Mouse (Mus musculus) liver, postnatal 0 days (tissue): ENCODE results near the gene Dkk3. TPM values are rescaled to one million over a fixed set of nuclear protein-coding genes. Genes with fewer than 3 reads are reported as not detected.
A peak's percentile ranks its signal among the peaks of the same experiment; 100 is the strongest.

Experiments
- ATAC-seq: fragments of 200-750 bp; cut with Nextera tagmentation; 2 replicates; pipeline ENCODE4 v1.8.0; 2017; ENCODE audit warnings: mild to moderate bottlenecking, moderate library complexity
- DNase-seq: peaks from one replicate; pipeline ENCODE4 v3.0.0-alpha.2; 2016
- H3K27ac ChIP-seq: fragments of 300-500 bp; sonication (generic); 2 replicates; pipeline ENCODE4 v1.5.1; 2014; ENCODE audit warnings: antibody characterized with exemption, moderate library complexity, mild to moderate bottlenecking, low read depth
- H3K27me3 ChIP-seq: fragments of 300-500 bp; sonication (generic); 2 replicates; pipeline ENCODE4 v1.6.1; 2014; ENCODE audit warnings: low read length, control low read depth, mixed read lengths; ENCODE audit not compliant: insufficient read depth
- H3K36me3 ChIP-seq: fragments of 300-500 bp; sonication (generic); replicated peaks from 2 replicates; pipeline ENCODE4 v1.6.1; 2014; ENCODE audit warnings: mild to moderate bottlenecking, control low read depth, low read length, moderate library complexity, mixed read lengths; ENCODE audit not compliant: insufficient read depth
- H3K4me1 ChIP-seq: fragments of 300-500 bp; sonication (generic); 2 replicates; pipeline ENCODE4 v1.6.1; 2014; ENCODE audit warnings: antibody characterized with exemption, mild to moderate bottlenecking, control low read depth; ENCODE audit not compliant: insufficient read depth
- H3K4me2 ChIP-seq: fragments of 300-500 bp; sonication (generic); 2 replicates; pipeline ENCODE4 v1.6.1; 2014; ENCODE audit warnings: low read depth, mild to moderate bottlenecking, low read length, moderate library complexity, mixed read lengths
- H3K4me3 ChIP-seq: fragments of 300-500 bp; sonication (generic); 2 replicates; pipeline ENCODE4 v1.5.1; 2014; ENCODE audit warnings: low read depth, low read length
- H3K9ac ChIP-seq: fragments of 300-500 bp; sonication (generic); replicated peaks from 2 replicates; pipeline ENCODE4 v1.6.1; 2014; ENCODE audit warnings: mild to moderate bottlenecking, moderate library complexity
- H3K9me3 ChIP-seq: fragments of 300-500 bp; sonication (generic); 2 replicates; pipeline ENCODE4 v1.6.1; 2016; ENCODE audit warnings: mild to moderate bottlenecking, control low read depth, low read length, mixed read lengths
- CTCF ChIP-seq: sonication (generic); IDR thresholded peaks from 2 replicates; pipeline ENCODE4 v1.5.1; 2016; ENCODE audit warnings: antibody characterized with exemption, low read depth
- EP300 ChIP-seq: IDR thresholded peaks from 2 replicates; pipeline ENCODE4 v1.6.1; 2016; ENCODE audit warnings: antibody characterized with exemption, low read depth, mild to moderate bottlenecking
- WGBS: fragments of 180-500 bp; shearing (Covaris S2); extraction: QIAGEN DNeasy Blood & Tissue Kit; methylation state at CpG from one replicate; pipeline ENCODE4 v1.1.7; 2014; ENCODE audit not compliant: insufficient replicate concordance; 5-methylcytosine and 5-hydroxymethylcytosine counted together
- polyA plus RNA-seq: library from polyadenylated mRNA; unstranded; fragments of >200 nt; fragmentation: Nextera tagmentation; extraction: Ambion mirVana; gene quantifications from 2 replicates; pipeline ENCODE4 v1.2.1, GENCODE M21; 2015

Gene Dkk3
- polyA plus RNA-seq, 1 experiment from 2014 or later = 1.7 TPM

DNA sequence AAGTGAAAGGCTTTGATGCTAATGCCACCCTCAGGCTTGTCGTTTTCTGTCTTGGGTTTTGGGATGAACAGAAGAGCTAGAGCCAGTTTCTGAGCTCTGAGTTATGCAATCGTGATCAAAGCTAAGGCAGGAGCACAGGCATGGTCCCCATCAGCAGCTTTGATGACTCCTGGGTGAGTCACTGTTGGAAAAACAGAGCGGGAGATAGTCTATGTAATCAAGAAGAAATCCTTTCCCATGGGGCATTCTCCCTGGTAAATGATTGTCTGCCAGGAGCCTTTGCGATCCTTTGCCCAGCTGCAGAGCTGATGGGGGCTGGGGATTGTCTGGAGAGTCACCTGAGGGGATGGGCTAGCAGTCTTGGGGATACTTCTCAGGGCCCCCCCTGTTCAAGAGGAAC is 43.3 kb upstream of the Dkk3 start:
- Histone ChIP-seq H3K27ac (peak overlapping the region; percentile 22; the same call in 1 of the 2 replicates), H3K4me3 (no peak overlapping the region), H3K27me3 (no peaks in the 10 kb centered on the region), H3K9ac (no peak overlapping the region), H3K9me3 (no peaks in the 10 kb centered on the region), H3K36me3 (no peaks in the 10 kb centered on the region), H3K4me1 (0 out of 2 replicates have a peak, but pooled peaks cover 6% of the 10 kb centered on the region), H3K4me2 (no peak overlapping the region)
- ATAC-seq (peak; percentile 91), DNase-seq (peak; percentile 20)
- WGBS = 39% methylated on average over 4 of the region's 4 CpGs
- TF ChIP-seq EP300 = no peak
- TF ChIP-seq CTCF = no peak

DNA sequence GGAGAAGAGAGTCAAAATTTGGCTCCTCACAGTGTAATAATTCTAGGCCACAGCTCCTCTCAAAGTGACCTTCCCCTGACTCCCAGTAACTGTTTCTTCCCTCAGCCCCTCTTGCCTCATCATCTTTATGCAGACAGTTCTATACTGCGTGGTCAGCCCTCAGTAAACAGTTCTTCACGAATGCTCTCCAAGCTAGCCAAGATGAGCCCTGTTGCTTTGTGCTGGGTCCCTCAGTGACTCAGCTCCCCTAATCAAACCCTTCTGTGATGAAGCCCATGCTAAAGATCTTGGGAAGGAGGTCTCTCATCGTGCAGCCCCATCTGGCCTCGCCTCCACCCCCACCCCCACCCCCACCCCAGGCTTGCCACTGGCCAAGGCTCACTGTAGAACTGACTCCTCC is 41.9 kb upstream of the Dkk3 start:
- DNase-seq (no peak), ATAC-seq (no peak)
- H3K27me3 ChIP-seq = no peaks in the 10 kb centered on the region
- H3K9me3 ChIP-seq = no peaks in the 10 kb centered on the region
- TF ChIP-seq CTCF = no peak
- TF ChIP-seq EP300 = no peak
- no peak overlapping the region for H3K9ac ChIP-seq
- no peaks in the 10 kb centered on the region for H3K36me3 ChIP-seq
- no peak overlapping the region for H3K27ac ChIP-seq
- 41% methylated on average over 4 of the region's 4 CpGs for WGBS
- no peak overlapping the region for H3K4me2 ChIP-seq
- H3K4me1 ChIP-seq = 0 out of 2 replicates have a peak, but pooled peaks cover 6% of the 10 kb centered on the region
- no peak overlapping the region for H3K4me3 ChIP-seq

DNA sequence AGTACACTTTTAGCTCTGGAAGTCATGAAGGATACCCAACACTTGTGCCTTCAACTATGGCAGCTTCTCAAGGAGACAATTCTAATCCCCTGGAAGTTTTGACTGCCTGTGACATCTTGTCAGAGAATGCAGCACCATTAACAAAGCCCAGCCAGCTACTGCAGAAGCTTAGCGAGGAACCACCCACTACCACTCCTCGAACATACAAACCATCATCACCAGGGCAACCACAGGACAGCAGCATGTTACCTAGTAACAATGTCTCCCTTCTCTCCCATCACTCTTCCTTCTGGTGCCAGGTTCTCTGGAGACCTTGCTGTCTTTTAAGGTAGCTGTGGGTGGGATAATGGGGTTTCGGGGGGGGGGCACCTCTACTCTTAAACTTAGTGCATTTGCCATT is 40.5 kb upstream of the Dkk3 start:
- H3K9ac ChIP-seq = no peak overlapping the region
- no peak overlapping the region for H3K4me3 ChIP-seq
- no peak overlapping the region for H3K27ac ChIP-seq
- no peak overlapping the region for H3K4me2 ChIP-seq
- ATAC-seq (no peak), DNase-seq (no peak)
- 77% methylated on average over 3 of the region's 3 CpGs for WGBS
- no peak for TF ChIP-seq CTCF
- TF ChIP-seq EP300 = no peak
- H3K27me3 ChIP-seq = no peaks in the 10 kb centered on the region
- no peaks in the 10 kb centered on the region for H3K9me3 ChIP-seq
- H3K36me3 ChIP-seq = no peaks in the 10 kb centered on the region
- H3K4me1 ChIP-seq = 0 out of 2 replicates have a peak, but pooled peaks cover 6% of the 10 kb centered on the region

DNA sequence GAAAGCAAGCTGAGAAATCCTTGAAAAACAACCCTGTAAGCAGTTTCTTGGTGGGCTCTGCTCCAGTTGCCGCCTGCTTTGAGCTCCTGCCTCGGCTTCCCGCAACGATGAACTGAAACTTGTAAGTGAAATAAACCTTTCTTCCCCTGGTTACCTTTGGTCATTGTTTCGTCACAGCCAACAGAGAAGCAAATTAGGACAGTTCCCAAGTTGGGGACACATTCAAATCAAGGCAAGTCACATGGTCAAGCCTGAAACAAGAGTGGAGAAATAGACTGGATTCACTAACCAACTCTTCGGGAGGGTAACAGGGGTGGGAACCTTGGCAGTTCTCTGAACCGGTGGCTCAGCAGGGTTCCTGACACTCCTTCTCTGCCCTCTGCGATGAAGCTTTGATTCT is 38.6 kb upstream of the Dkk3 start:
- no peak for TF ChIP-seq EP300
- TF ChIP-seq CTCF = no peak
- Histone ChIP-seq H3K4me3 (no peak overlapping the region), H3K9ac (no peak overlapping the region), H3K27me3 (no peaks in the 10 kb centered on the region), H3K4me2 (no peak overlapping the region), H3K9me3 (no peaks in the 10 kb centered on the region), H3K27ac (no peak overlapping the region), H3K36me3 (no peaks in the 10 kb centered on the region), H3K4me1 (0 out of 2 replicates have a peak, but pooled peaks cover 4% of the 10 kb centered on the region)
- ATAC-seq (no peak), DNase-seq (no peak)
- WGBS = 70% methylated on average over 8 of the region's 8 CpGs

DNA sequence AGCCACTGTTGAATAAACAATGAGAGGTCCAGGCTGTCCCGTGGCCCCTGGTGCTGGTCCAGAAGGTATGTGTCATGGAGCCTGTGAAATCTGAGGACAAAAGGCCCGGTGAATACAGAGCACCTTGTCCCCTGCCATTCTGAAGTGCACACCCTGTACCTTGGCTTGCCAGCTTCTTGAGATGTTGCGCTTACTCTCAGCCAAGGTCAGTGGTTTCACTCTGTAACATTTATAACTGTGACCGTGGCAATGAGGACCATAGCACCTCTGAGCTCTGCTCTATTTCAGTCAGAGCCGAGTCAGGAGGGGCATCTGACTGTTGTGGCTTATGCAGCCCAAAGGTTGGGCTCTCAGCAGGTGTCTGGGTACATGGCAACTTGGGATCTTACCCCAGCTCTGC is 35.4 kb upstream of the Dkk3 start:
- 61% methylated on average over 5 of the region's 5 CpGs for WGBS
- Histone ChIP-seq H3K36me3 (no peaks in the 10 kb centered on the region), H3K4me3 (no peak overlapping the region), H3K4me2 (no peak overlapping the region), H3K4me1 (peaks cover 5% of the 10 kb centered on the region; the same call in 1 of the 2 replicates), H3K27me3 (no peaks in the 10 kb centered on the region), H3K9me3 (no peaks in the 10 kb centered on the region), H3K27ac (no peak overlapping the region), H3K9ac (no peak overlapping the region)
- TF ChIP-seq CTCF (no peak), EP300 (no peak)
- no peak for DNase-seq
- ATAC-seq = no peak

DNA sequence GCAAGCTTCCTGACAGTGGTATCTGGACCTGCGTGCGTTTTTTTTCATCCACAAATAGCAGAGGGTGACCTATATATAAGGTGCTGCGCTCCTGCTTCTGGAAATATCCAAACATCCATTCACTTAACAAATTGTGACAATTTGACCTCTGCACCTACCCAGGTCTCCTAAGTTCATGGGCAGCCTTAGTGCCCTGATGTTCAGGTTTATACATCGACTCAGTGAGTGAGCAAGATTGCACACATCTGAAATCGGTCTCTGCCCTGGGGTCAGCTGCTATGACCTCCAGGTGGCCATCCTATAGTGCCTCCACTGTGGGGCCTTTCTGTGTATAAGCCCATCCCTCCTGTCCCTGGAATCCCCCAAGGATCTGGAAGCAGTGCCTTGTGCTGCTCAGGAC is 33.9 kb upstream of the Dkk3 start:
- ATAC-seq (peak; percentile 91), DNase-seq (peak; percentile 21)
- no peaks in the 10 kb centered on the region for H3K27me3 ChIP-seq
- no peak for TF ChIP-seq CTCF
- TF ChIP-seq EP300 = no peak
- H3K27ac ChIP-seq = no peak overlapping the region
- peaks cover 5% of the 10 kb centered on the region; the same call in 1 of the 2 replicates for H3K4me1 ChIP-seq
- no peaks in the 10 kb centered on the region for H3K9me3 ChIP-seq
- WGBS = 68% methylated on average over 5 of the region's 5 CpGs
- H3K4me2 ChIP-seq = no peak overlapping the region
- no peak overlapping the region for H3K9ac ChIP-seq
- H3K36me3 ChIP-seq = no peaks in the 10 kb centered on the region
- no peak overlapping the region for H3K4me3 ChIP-seq

DNA sequence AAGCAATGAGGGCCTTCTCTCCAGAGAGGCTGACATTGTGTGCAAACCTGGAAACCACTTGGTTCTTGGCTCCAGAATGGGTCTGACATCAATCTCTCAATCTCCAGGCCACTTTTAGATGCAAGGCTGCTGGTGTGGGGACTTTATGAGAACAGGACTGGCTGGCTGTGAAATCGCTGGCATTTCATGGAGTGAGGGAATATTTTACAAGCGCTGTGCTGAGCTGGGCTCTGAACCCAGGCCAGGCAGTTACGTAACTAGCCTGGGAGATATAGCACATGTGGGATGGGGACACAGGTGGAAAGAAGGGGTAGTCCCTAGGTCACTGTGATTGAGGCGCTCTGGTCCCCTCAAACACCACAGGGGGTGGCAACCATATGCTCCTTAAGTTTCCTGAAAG is 33.4 kb upstream of the Dkk3 start:
- no peak overlapping the region for H3K4me3 ChIP-seq
- DNase-seq (no peak), ATAC-seq (peak; percentile 67)
- TF ChIP-seq CTCF (no peak), EP300 (no peak)
- no peaks in the 10 kb centered on the region for H3K9me3 ChIP-seq
- H3K4me1 ChIP-seq = peaks cover 5% of the 10 kb centered on the region; the same call in 1 of the 2 replicates
- no peak overlapping the region for H3K27ac ChIP-seq
- H3K9ac ChIP-seq = no peak overlapping the region
- H3K36me3 ChIP-seq = no peaks in the 10 kb centered on the region
- H3K4me2 ChIP-seq = no peak overlapping the region
- 69% methylated on average over 4 of the region's 4 CpGs for WGBS
- H3K27me3 ChIP-seq = no peaks in the 10 kb centered on the region
